Mouse (Mus musculus) left cerebral cortex, adult 2 months (tissue): ENCODE results near the gene Kcnip3. TPM values are rescaled to one million over a fixed set of nuclear protein-coding genes. Genes with fewer than 3 reads are reported as not detected.
A peak's percentile ranks its signal among the peaks of the same experiment; 100 is the strongest.

Experiments
- DNase-seq, 2 experiments: peaks; one replicate each; pipeline ENCODE4 v3.0.0; 2021 to 2022; ENCODE audit warnings: low spot score in 2 of 2, mixed read lengths in 1 of 2; ENCODE audit errors: extremely low spot score in 1 of 2
- H3K27ac ChIP-seq: fragments of 200-600 bp; 2 replicates; pipeline ENCODE4 v1.8.1; 2022
- H3K4me3 ChIP-seq: fragments of 200-600 bp; 2 replicates; pipeline ENCODE4 v1.8.1; 2022
- CTCF ChIP-seq: fragments of 200-600 bp; IDR thresholded peaks from 2 replicates; pipeline ENCODE4 v1.8.1; 2022; ENCODE audit warnings: antibody characterized with exemption, mild to moderate bottlenecking, moderate library complexity
- intact Hi-C: fragments of 180-260 bp; cut with DNase I; formaldehyde crosslinking; loops from one replicate; pipeline ENCODE4 v1.15.1; 2025
- total RNA-seq, 2 experiments: library from RNA; stranded (reverse); gene quantifications; 2 replicates each; pipeline ENCODE4 v1.2.3; 2021

Gene Kcnip3
- total RNA-seq, 2 experiments from 2014 or later: 114 to 126 TPM

DNA sequence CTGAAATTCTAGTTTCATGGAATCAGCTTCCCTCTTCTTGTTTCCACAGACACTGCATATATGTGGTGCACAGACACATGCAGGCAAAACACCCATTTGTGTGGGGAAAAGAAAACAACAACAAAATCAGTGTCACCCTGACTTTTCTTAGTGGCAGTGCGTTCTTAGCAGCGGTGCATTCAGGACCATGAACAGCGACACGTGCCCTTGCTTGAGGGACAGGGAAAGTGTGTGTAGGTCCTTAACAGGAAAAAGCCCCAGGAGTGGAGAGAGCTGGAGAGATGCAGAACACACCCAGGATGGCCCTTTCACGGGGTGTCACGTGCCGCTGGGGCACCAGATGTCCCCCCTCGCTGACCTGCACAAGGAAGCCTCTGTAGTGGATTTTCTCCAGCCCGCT lies 10.5 kb upstream of the Kcnip3 start:
- H3K4me3 ChIP-seq: no peak overlapping the region
- intact Hi-C loops: no loop called here
- no peak for TF ChIP-seq CTCF
- no peak for DNase-seq
- no peak overlapping the region for H3K27ac ChIP-seq

DNA sequence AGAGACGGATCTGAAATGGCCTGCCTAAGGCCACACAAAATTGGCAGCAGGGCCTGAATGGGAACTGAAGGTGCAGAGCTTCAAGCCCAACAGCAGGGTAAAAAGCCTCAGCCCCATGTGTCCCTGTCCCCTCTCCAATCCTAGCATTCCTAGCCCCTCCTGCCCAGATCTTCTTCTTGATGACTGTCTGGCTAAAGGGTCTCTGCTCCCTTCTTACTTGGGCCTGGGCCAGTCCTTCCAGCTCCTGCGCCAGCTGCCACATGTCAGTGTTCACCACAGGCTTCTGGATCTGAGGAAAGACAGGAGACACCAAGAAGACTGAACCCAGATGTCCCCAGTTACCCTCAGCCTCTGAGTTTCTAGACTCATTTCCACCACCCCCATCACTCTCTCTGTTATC lies 9.7 kb upstream of the Kcnip3 start:
- Histone ChIP-seq H3K4me3 (no peak overlapping the region), H3K27ac (no peak overlapping the region)
- intact Hi-C loops: no loop called here
- TF ChIP-seq CTCF: no peak
- no peak for DNase-seq

DNA sequence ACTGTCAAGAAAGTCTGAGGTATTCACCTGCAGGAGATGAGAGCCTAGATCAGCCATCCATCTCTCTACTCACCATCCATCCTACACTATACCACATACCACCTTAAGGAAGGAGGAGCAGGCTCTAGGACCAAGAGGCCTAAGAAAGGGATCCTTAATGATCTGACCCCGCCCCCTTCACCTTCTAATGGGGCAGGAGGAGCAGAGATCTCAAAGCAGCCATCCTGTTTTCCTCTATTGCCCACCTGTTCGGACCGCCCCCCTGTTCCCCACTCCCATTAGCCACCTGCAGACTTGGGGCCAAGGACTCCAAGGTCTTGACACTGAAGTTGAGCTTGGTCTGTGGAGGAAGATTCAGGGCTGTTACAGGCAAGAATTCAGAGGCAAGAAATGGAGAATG lies 8.5 kb upstream of the Kcnip3 start:
- TF ChIP-seq CTCF: no peak
- no peak for DNase-seq
- Histone ChIP-seq H3K4me3 (no peak overlapping the region), H3K27ac (no peak overlapping the region)
- intact Hi-C loops: no loop called here

DNA sequence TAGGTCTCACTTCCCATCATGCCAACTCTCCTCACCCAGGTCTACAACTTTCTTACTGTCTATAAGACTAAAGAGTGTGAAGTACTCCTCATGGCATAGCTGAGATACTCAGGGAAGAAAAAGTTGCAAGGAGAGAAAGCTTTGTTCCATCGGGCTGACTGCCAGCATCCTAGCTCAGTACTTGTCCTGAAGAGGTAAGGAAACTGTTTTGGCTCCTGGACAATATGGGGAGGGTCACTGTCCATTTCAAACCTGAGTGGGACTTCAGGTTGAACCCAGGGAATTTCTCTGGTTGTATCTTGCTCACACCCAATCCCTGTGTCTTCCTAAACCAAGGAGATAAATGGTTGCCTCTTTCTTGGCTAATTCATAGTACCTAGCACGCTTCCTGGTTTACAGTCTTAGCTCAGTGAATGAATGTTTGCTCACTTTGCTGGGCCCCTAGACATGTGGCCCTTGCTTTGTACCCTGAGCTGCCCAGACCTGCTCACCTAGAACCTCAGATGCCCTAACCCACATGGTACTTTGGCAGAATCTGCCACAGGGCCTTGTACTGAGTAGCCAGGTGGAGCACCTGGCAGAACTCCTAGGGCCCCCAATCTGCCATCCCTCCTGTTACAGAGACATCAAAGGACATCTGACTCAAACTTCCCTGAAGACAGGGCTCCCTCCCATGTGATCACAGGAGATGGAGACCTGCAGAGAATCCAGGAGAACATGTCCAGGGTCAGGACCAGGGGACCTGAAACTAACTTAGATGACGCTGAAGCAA lies 3.3 kb upstream of the Kcnip3 start:
- no peak overlapping the region for H3K4me3 ChIP-seq
- DNase-seq: no peak
- no peak overlapping the region for H3K27ac ChIP-seq
- no peak for TF ChIP-seq CTCF
- intact Hi-C loops: no loop called here

DNA sequence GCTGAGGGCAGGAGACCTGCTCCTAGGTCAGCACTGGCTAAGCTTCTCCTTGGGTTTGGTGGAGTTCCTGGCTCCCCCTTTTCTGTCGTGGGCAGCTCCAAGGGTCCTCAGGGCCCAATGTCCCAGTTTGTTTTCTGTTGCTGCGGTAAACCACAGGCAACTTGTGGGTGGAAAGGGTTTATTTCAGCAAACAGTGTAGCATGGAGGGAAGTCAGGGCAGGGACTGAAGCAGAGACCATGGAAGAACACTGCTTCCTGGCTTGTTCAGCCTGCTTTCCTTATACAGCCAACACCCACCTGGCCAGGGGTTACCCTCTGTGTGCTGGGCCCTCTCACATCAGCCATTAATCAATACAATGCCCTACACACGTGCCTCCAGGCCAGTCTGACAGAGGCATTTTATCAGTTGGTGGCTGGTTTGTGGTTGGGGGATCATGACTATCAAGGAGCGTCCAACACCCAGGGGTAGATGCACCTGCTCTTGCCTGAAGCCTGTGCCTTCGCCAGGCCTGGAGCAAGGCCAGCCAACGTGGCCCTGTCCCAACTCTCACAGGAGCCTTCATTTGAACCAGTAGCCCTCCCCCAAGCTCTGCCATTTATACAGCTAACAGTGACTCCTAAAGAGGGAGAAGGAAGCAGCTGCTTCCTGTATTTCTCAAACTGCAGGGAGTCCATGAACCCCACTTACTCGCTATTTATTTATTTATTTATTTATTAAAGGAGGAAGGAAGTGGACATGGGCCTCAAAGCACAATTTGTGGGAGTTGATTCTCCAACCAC lies 2.2 kb upstream of the Kcnip3 start:
- H3K27ac ChIP-seq: no peak overlapping the region; the same call in 1 of the 2 replicates
- TF ChIP-seq CTCF: no peak
- intact Hi-C loops: loop anchor here (2.0 kb wide), 1 partner anchor 13 kb away; no protein-coding TSS in a partner anchor
- DNase-seq: no peak
- H3K4me3 ChIP-seq: no peak overlapping the region

DNA sequence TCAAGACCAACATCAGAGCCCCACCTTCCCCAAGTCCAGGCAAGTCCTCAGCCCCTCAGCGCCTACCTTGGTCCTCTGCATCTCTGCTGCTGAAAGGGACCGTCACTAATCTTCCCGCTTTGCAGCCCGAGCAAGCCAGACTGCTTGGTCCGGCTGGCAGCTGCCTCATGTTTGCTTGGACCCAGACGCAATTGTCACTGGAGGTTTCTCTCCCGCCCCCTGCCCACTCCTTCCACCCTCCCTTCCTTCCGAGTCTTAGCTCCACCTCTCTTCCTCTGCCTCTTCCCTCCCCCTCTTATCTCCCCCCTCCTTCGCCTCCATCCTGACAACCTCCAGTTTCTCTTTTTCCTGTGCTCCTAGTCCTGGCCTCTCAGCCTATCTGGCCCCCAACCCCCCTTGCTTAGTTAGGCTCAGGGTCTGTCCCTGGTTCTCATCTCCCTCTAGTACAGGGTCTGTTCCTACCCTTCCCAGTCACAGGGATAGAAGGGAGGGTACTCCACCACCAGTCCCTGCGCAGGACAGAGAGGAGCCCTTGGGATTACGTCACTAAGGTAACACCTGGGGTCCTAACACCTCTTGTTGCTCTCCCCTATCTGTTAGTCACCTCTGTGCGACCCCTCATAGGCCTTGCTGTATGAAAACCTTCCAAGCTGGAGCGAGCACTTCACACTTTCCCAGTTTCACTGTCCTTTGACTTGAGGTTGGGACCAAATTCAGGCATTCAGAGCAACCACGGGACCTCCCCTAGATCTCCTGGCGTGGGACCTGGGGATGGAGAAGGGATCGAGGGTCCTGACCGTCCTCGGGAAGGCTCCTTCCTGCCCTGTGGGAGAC lies 505 bp downstream of the Kcnip3 start:
- intact Hi-C loops: loop anchor here (2.0 kb wide), 1 partner anchor 15 kb away; no protein-coding TSS in a partner anchor
- no peak for TF ChIP-seq CTCF
- DNase-seq: peak; percentile 72 to 77
- H3K4me3 ChIP-seq: peak overlapping the region; percentile 69
- peak overlapping the region; percentile 96 for H3K27ac ChIP-seq

DNA sequence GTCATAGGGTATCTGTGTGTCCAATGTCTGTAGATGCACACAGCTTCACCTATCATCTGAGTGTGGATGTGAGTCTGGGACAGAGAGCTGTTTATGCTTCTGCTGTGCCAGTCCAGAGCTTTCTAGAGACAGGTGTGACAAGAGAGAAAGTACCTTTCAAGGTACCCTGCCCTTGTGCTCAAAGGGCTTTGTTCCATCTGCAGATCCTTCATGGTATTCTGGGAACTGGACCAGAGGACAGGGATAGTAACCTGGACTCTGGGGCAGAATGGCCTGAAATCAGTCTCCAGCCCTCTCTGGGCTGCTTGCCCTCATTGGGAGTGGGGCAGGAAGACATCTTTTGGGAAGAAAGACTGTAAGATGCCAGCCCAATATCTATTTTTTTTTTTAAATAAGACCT lies 1.8 kb downstream of the Kcnip3 start:
- intact Hi-C loops: no loop called here
- H3K4me3 ChIP-seq: peak overlapping the region; percentile 69

DNA sequence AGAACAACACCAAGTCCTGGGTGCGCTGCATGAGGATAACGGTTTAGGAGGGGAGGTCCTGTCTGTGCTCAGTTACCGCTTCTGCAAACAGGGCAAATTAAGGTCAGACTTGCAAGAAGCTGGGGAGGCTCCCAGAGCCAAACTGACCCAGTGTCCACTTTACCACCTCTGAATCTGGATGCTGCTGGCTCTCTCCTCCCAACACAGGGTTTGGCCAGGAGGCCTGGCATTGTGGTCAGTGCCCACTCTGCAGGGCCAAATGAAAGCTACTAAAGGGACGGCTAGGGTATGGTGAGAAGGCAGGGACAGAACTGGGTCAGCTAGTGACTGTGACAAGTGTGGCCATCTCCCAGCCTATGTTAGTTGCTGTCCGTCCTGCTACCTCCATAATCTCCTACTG lies 2.6 kb downstream of the Kcnip3 start:
- Histone ChIP-seq H3K4me3 (peak overlapping the region; percentile 69), H3K27ac (peak overlapping the region; percentile 96)
- intact Hi-C loops: no loop called here
- TF ChIP-seq CTCF: no peak
- DNase-seq: no peak

More for the DNA sequence above, 1.8 kb downstream of the Kcnip3 start:
- no peak for DNase-seq
- peak overlapping the region; percentile 96 for H3K27ac ChIP-seq
- TF ChIP-seq CTCF: no peak

DNA sequence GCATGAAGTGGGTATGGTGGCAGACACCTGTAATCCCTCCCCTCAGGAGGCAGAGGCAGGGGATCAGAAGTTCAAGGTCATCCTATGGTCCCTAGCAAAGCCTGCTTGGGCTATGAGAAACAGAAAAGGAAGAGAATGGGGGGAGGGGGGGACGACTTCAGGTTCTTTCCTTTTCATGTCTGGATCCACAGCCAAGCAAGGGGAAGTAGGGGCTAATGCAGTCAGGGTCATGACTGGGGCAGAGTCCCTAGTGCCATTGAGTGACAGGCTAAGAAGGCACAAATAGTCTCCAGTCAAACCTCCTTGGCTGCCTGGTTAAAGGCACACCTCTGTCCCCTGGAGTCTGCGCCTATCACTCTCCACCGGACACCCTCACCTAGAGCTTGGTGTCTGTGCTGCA lies 3.1 kb downstream of the Kcnip3 start:
- intact Hi-C loops: no loop called here
- no peak for DNase-seq
- peak overlapping the region; percentile 69 for H3K4me3 ChIP-seq
- no peak for TF ChIP-seq CTCF
- H3K27ac ChIP-seq: peak overlapping the region; percentile 96

DNA sequence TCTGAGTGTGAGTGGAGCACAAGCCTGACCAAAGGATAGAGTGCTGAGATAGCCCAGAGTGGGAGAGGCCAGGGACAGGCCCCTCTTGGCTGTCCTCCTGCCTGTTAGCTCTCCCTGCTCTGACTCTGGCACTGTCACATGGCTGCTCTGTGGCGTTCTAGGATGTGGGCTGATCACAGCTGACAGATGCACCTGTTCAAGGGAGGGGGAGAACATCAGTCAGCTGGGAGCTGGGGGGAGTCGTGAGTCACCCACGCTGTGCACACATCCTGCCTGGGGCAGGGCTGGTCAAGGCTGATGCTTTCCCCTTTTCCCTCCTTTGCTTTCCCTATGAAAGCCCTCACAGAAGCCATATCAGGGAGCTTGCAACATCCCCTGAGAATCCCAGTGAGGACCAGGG lies 3.6 kb downstream of the Kcnip3 start:
- peak overlapping the region; percentile 96 for H3K27ac ChIP-seq
- peak; percentile 63 to 72 for DNase-seq
- peak overlapping the region; percentile 69 for H3K4me3 ChIP-seq

DNA sequence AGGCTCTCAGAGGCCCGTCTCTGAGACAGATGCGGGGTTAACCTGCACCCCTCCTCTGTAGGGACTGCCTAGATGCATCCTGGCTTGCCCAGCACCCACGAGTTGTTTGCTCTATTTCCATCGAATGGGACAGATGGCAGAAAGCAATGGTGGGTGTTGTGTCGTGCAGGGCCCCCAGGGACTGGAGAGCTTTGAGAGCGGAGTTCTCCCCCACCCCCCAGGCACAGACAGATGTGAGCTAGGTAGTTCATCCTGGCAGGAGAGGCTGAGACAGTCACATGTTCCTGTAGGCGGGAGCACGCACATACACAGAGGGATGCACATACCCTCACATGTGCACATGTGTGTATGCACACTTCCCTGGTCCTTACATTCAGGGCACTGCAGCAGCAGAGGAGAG lies 4.8 kb downstream of the Kcnip3 start:
- H3K27ac ChIP-seq: peak overlapping the region; percentile 96
- peak; percentile 63 to 64 for DNase-seq
- intact Hi-C loops: loop anchor here (1.0 kb wide), 1 partner anchor 18 kb away; no protein-coding TSS in a partner anchor
- no peak for TF ChIP-seq CTCF
- peak overlapping the region; percentile 29 for H3K4me3 ChIP-seq

More for the DNA sequence above, 3.6 kb downstream of the Kcnip3 start:
- intact Hi-C loops: no loop called here
- no peak for TF ChIP-seq CTCF
